Mouse (Mus musculus): ENCODE measurements around the gene Fbxl13.

Fbxl13 gene

GRCm38 (mm10) chr5:21645439-21646132, at the start of gene Fbxl13, which contains the start of gene Armc10:
TSS of gene Fbxl13 (minus strand) at chr5:21645634.
TSS of gene Armc10 (plus strand) at chr5:21645813.
- peak; percentile 91 for DNase-seq (ENCODE audit: low spot score)

- DNase-seq (ENCODE audit: low spot score), result no peak
These were observed 49.5 kb upstream of the Fbxl13 start for GRCm38 (mm10) chr5:21694854-21695490.

GRCm38 (mm10) chr5:21693372-21693870, 48.0 kb upstream of the Fbxl13 start:
- DNase-seq (ENCODE audit: low spot score), result no peak

- no peak for DNase-seq (ENCODE audit: low spot score)
These were observed 46.8 kb upstream of the Fbxl13 start for GRCm38 (mm10) chr5:21692230-21692629.

- no peak for DNase-seq (ENCODE audit: low spot score)
These were observed 41.6 kb upstream of the Fbxl13 start for GRCm38 (mm10) chr5:21687042-21687441.

GRCm38 (mm10) chr5:21685001-21685400, 39.6 kb upstream of the Fbxl13 start:
- no peak for DNase-seq (ENCODE audit: low spot score)

- DNase-seq (ENCODE audit: low spot score), result no peak
These were observed 38.4 kb upstream of the Fbxl13 start for GRCm38 (mm10) chr5:21683811-21684210.

- no peak for DNase-seq (ENCODE audit: low spot score)
These were observed 35.5 kb upstream of the Fbxl13 start for GRCm38 (mm10) chr5:21680940-21681339.

GRCm38 (mm10) chr5:21680029-21680428, 34.6 kb upstream of the Fbxl13 start:
- DNase-seq (ENCODE audit: low spot score), result no peak

- no peak for DNase-seq (ENCODE audit: low spot score)
These were observed 32.9 kb upstream of the Fbxl13 start for GRCm38 (mm10) chr5:21678363-21678762.

- DNase-seq (ENCODE audit: low spot score), result no peak
These were observed 32.5 kb upstream of the Fbxl13 start for GRCm38 (mm10) chr5:21677939-21678338.

- DNase-seq (ENCODE audit: low spot score), result no peak
These were observed 30.1 kb upstream of the Fbxl13 start for GRCm38 (mm10) chr5:21675494-21675893.

- DNase-seq (ENCODE audit: low spot score), result peak; percentile 3
These were observed 29.6 kb upstream of the Fbxl13 start for GRCm38 (mm10) chr5:21675019-21675418.

GRCm38 (mm10) chr5:21673742-21674141, 28.3 kb upstream of the Fbxl13 start:
- DNase-seq (ENCODE audit: low spot score), result no peak

GRCm38 (mm10) chr5:21672812-21673635, 27.6 kb upstream of the Fbxl13 start:
- DNase-seq (ENCODE audit: low spot score), result no peak

- DNase-seq (ENCODE audit: low spot score), result no peak
These were observed 23.9 kb upstream of the Fbxl13 start for GRCm38 (mm10) chr5:21669307-21669706.

- no peak for DNase-seq (ENCODE audit: low spot score)
These were observed 22.0 kb upstream of the Fbxl13 start for GRCm38 (mm10) chr5:21667191-21668137.

- no peak for DNase-seq (ENCODE audit: low spot score)
These were observed 17.6 kb upstream of the Fbxl13 start for GRCm38 (mm10) chr5:21663081-21663480.

GRCm38 (mm10) chr5:21660850-21661249, 15.4 kb upstream of the Fbxl13 start:
- DNase-seq (ENCODE audit: low spot score), result no peak

GRCm38 (mm10) chr5:21658623-21659395, 13.4 kb upstream of the Fbxl13 start:
- DNase-seq (ENCODE audit: low spot score), result peak; percentile 83

- no peak for DNase-seq (ENCODE audit: low spot score)
These were observed 12.6 kb upstream of the Fbxl13 start for GRCm38 (mm10) chr5:21658038-21658437.
